Mouse (Mus musculus) bone marrow macrophage, adult 2 months (primary cell): Measurements from ENCODE around the gene Hk3.

Experiments
- CTCF ChIP-seq: IDR thresholded peaks from 2 replicates; pipeline ENCODE4 v1.5.1; 2012; ENCODE audit warnings: low read depth, mild to moderate bottlenecking, low read length, moderate library complexity
- POLR2A ChIP-seq: IDR thresholded peaks from 2 replicates; pipeline ENCODE4 v1.6.1; 2012; ENCODE audit warnings: mild to moderate bottlenecking, low read depth, low read length, borderline replicate concordance

GRCm38 (mm10) chr13:54994576-54994975, 26.6 kb downstream of the Hk3 start:
- no peak for TF ChIP-seq POLR2A
- no peak for TF ChIP-seq CTCF
